Mouse (Mus musculus) forebrain, embryonic 14.5 days (tissue): ENCODE results near the gene Car3. TPM values are rescaled to one million over a fixed set of nuclear protein-coding genes. Genes with fewer than 3 reads are reported as not detected.
A peak's percentile ranks its signal among the peaks of the same experiment; 100 is the strongest.

Experiments
- ATAC-seq: fragments of 200-750 bp; cut with Nextera tagmentation; 2 replicates; pipeline ENCODE4 v1.8.0; 2017; ENCODE audit warnings: mild to moderate bottlenecking, moderate library complexity
- DNase-seq: peaks from one replicate; pipeline ENCODE4 v3.0.0-alpha.2; 2015; ENCODE audit warnings: low spot score
- H3K27ac ChIP-seq: fragments of 300-500 bp; sonication (generic); 2 replicates; pipeline ENCODE4 v1.5.1; 2014; ENCODE audit warnings: low read depth, mild to moderate bottlenecking, control low read depth, low read length, moderate library complexity
- H3K27me3 ChIP-seq: fragments of 300-500 bp; sonication (generic); replicated peaks from 2 replicates; pipeline ENCODE4 v1.6.1; 2014; ENCODE audit warnings: low read length, control low read depth, mixed read lengths; ENCODE audit not compliant: control insufficient read depth, insufficient read depth
- H3K36me3 ChIP-seq: fragments of 300-500 bp; sonication (generic); 2 replicates; pipeline ENCODE4 v1.6.1; 2014; ENCODE audit warnings: low read length, control low read depth; ENCODE audit not compliant: control insufficient read depth, insufficient read depth
- H3K4me1 ChIP-seq: fragments of 300-500 bp; sonication (generic); 2 replicates; pipeline ENCODE4 v1.6.1; 2014; ENCODE audit warnings: antibody characterized with exemption, low read length, control low read depth; ENCODE audit not compliant: control insufficient read depth, insufficient read depth
- H3K4me2 ChIP-seq: fragments of 300-500 bp; sonication (generic); 2 replicates; pipeline ENCODE4 v1.6.1; 2014; ENCODE audit warnings: mild to moderate bottlenecking, control low read depth, low read length
- H3K4me3 ChIP-seq: fragments of 300-500 bp; sonication (generic); 2 replicates; pipeline ENCODE4 v1.5.1; 2014; ENCODE audit warnings: low read depth, low read length, control low read depth
- H3K9ac ChIP-seq: fragments of 300-500 bp; sonication (generic); 2 replicates; pipeline ENCODE4 v1.6.1; 2014; ENCODE audit warnings: mild to moderate bottlenecking, low read length, control low read depth, moderate library complexity
- H3K9me3 ChIP-seq: fragments of 300-500 bp; sonication (generic); replicated peaks from 2 replicates; pipeline ENCODE4 v1.6.1; 2016; ENCODE audit warnings: low read length, control low read depth, mixed read lengths; ENCODE audit not compliant: control insufficient read depth
- WGBS: fragments of 180-500 bp; shearing (Covaris S2); extraction: QIAGEN DNeasy Blood & Tissue Kit; methylation state at CpG from one replicate; pipeline ENCODE4 v1.1.7; 2014; 5-methylcytosine and 5-hydroxymethylcytosine counted together
- polyA plus RNA-seq: library from polyadenylated mRNA; unstranded; fragments of >200 nt; fragmentation: Nextera tagmentation; extraction: Ambion mirVana; gene quantifications from 2 replicates; pipeline ENCODE4 v1.2.1, GENCODE M21; 2014

Gene Car3
- polyA plus RNA-seq, 1 experiment from 2014 or later, result 1.1 TPM

DNA sequence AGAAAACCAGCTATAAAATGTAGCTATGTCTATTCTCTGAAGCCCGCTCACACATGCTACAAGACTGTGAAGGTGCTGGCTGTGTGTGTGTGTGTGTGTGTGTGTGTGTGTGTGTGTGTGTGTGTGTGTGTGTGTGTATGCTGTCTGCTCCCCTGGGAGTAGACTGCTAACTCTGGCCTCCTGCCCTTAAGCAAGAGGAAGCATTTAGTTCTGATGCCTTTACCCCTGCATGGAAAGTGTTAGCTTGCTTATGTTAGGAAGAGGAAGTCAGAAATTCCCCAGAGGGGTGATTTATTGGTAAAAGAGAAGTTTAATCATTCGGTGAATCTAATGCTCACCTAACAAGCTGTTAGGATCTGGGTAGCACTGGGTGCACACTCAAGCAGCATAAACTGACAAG, 17.0 kb downstream of the Car3 start:
- H3K4me3 ChIP-seq, result no peak overlapping the region
- no peaks in the 10 kb centered on the region for H3K27me3 ChIP-seq
- no peak overlapping the region for H3K27ac ChIP-seq
- no peaks in the 10 kb centered on the region for H3K4me1 ChIP-seq
- H3K36me3 ChIP-seq, result no peaks in the 10 kb centered on the region
- H3K4me2 ChIP-seq, result no peak overlapping the region
- H3K9ac ChIP-seq, result no peak overlapping the region
- no peak for DNase-seq
- WGBS, result 88% methylated on average over 2 of the region's 2 CpGs
- H3K9me3 ChIP-seq, result no peaks in the 10 kb centered on the region
- no peak for ATAC-seq

DNA sequence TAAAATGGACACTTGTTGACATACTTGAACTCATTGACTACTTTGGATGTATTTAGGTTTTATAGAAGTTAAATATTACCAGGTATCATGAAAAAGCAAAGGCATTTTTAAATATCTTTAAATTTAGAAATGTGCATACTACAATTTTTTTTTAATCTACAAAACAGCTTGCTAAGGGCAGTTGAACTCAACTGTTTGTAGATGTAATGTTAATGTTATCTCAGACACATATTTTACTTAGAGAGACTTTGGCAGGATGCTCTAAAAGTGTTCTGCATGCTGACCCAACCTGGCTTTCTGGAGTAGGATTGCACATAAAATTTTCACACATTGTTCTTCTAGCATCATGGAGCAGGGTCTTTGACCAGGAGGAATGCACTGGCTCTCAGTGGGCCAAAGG, 18.7 kb downstream of the Car3 start:
- ATAC-seq, result no peak
- Histone ChIP-seq H3K4me1 (no peaks in the 10 kb centered on the region), H3K4me2 (no peak overlapping the region), H3K4me3 (no peak overlapping the region), H3K9me3 (no peaks in the 10 kb centered on the region), H3K27me3 (0 out of 2 replicates have a peak, but pooled peaks cover 1% of the 10 kb centered on the region), H3K36me3 (no peaks in the 10 kb centered on the region), H3K27ac (no peak overlapping the region), H3K9ac (no peak overlapping the region)
- no peak for DNase-seq

DNA sequence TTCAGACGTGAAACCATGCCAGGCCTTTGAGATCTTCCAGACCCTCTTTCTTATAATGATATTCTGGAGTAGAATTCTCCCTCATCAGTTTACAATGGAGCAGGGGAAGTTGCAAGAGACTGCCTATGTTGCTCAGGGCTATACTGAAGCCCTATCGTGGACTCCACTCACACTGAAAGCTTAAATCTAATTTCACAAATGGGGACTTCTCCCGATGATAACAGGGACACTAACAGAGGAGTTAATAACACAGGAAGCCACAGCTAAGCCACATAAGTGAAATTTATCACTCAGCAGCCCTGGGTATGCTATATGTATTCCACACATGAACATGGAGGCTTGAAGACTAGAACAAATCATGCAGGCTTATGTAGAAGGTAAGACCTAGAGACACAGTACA, 19.4 kb downstream of the Car3 start:
- no peak overlapping the region for H3K27ac ChIP-seq
- DNase-seq, result no peak
- H3K4me3 ChIP-seq, result no peak overlapping the region
- no peak for ATAC-seq
- 72% methylated on average over 3 of the region's 3 CpGs for whole genome bisulfite sequencing
- no peaks in the 10 kb centered on the region for H3K9me3 ChIP-seq
- no peaks in the 10 kb centered on the region for H3K36me3 ChIP-seq
- H3K9ac ChIP-seq, result no peak overlapping the region
- no peak overlapping the region for H3K4me2 ChIP-seq
- no peaks in the 10 kb centered on the region for H3K4me1 ChIP-seq
- 0 out of 2 replicates have a peak, but pooled peaks cover 4% of the 10 kb centered on the region for H3K27me3 ChIP-seq

DNA sequence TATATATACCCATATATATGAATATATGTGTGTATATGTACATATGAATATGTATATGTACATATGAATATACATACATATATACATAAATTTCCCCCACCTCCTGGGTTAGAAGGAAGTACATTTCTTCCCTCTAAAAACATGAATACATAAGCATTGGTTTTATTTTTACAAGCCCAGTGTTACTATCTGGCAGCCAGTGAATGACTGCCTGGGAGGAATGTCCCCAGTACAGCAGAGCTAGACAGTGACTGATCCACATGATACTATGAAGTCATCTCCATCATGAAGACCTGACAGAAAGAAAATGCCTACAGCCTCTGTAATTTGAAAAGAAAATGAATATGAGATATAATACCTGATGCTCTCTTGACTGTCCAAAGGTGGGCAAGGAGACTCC, 21.5 kb downstream of the Car3 start:
- Histone ChIP-seq H3K4me1 (no peaks in the 10 kb centered on the region), H3K4me2 (no peak overlapping the region), H3K4me3 (no peak overlapping the region), H3K27me3 (0 out of 2 replicates have a peak, but pooled peaks cover 4% of the 10 kb centered on the region), H3K9me3 (no peaks in the 10 kb centered on the region), H3K27ac (no peak overlapping the region), H3K36me3 (no peaks in the 10 kb centered on the region), H3K9ac (no peak overlapping the region)
- ATAC-seq (no peak), DNase-seq (no peak)

DNA sequence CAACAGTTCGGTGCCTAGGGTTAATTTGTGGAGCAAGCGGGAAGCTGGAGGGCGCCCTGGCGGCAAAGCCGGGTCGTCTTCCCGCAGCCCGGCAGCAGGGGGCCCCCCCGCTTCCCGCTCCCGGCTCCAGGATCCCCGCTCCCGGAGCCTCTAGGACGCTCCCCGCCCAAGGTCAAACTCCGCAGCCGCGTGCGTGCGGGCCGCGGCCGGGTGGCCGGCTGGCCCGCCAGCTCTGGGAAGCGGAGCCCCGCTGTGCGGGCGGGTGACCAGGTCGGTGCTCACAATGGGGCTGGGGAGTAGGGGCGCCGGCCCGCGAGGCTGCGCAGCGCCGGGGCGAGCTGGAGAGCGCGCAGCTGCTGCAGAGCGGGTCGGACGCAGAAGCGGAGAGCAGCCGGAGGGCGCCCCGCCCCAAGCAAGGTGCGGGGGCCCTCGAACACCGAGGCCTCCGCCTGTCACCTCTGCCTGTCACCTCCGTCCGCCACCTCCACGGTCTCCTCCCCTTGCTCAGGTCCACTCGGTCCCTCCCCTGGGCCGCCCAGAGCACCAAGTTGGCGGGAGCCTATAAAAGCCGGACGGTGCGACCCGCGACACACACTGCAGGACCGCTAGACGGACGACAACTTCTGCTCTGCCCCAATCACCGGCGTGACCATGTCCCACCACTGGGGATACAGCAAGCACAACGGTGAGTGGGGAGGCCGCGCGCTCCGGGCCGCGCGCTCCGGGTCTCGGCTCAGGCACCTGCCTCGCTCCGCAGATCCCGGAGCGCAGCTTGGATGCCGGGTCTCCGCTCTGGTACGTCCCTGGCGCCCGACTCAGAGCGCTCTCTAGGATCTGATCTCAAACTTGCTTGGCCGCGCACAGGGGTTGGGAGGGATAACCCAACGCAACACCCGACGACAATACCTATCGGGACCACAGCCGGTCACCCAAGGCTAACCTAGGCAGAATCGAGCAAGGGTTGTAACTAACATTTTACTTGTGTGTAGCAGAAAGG, 23.1 kb downstream of the Car3 start, which contains the start of gene Car2:
Gene Car2 (plus strand): TSS at position 172 of the 997 bp plus-strand sequence.
- no peaks in the 10 kb centered on the region for H3K9me3 ChIP-seq
- under 1% methylated on average over 88 of the region's 95 CpGs for WGBS
- peak; percentile 70 for DNase-seq
- peak within 1 kb of the TSS; percentile 52; the same call in 1 of the 2 replicates for H3K27ac ChIP-seq
- peak within 1 kb of the TSS; percentile 79 for H3K9ac ChIP-seq
- H3K36me3 ChIP-seq, result no peaks in the 10 kb centered on the region
- peak; percentile 89 for ATAC-seq
- peak within 1 kb of the TSS; percentile 87 for H3K4me2 ChIP-seq
- 0 out of 2 replicates have a peak, but pooled peaks cover 4% of the 10 kb centered on the region for H3K27me3 ChIP-seq
- no peaks in the 10 kb centered on the region for H3K4me1 ChIP-seq
- peak within 1 kb of the TSS; percentile 74 for H3K4me3 ChIP-seq

DNA sequence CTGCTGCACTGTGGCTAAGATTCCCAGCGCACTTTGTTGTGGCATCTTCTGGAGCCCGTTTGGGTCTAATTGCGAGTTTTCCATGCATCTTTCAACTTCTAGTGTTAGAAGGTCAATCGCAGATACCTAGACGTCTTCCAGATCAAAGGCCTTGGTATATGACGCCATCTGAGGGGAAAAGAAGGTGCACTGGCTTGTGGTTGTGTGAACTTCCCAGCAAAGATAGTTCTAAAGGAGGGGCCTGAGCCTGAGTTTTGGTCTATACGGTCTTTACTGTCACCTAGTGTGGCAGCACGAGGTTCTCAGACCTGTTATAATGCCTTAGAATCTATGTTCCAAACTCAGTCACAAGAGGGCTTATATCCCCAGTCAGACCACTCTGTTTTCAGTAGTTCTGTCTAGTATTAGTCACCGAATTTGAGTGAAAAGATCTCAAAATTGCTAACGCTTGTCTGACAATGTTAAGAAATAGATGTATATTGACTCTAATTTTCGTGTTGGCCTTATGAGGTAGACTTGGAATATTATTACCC, 23.9 kb downstream of the Car3 start:
- H3K4me2 ChIP-seq, result peak overlapping the region; percentile 87
- ATAC-seq, result no peak
- H3K9me3 ChIP-seq, result no peaks in the 10 kb centered on the region
- peak overlapping the region; percentile 74 for H3K4me3 ChIP-seq
- peak overlapping the region; percentile 79; the same call in 1 of the 2 replicates for H3K9ac ChIP-seq
- DNase-seq, result no peak
- H3K4me1 ChIP-seq, result no peaks in the 10 kb centered on the region
- H3K27me3 ChIP-seq, result 0 out of 2 replicates have a peak, but pooled peaks cover 4% of the 10 kb centered on the region
- 32% methylated on average over 11 of the region's 11 CpGs for WGBS
- H3K27ac ChIP-seq, result no peak overlapping the region
- no peaks in the 10 kb centered on the region for H3K36me3 ChIP-seq

DNA sequence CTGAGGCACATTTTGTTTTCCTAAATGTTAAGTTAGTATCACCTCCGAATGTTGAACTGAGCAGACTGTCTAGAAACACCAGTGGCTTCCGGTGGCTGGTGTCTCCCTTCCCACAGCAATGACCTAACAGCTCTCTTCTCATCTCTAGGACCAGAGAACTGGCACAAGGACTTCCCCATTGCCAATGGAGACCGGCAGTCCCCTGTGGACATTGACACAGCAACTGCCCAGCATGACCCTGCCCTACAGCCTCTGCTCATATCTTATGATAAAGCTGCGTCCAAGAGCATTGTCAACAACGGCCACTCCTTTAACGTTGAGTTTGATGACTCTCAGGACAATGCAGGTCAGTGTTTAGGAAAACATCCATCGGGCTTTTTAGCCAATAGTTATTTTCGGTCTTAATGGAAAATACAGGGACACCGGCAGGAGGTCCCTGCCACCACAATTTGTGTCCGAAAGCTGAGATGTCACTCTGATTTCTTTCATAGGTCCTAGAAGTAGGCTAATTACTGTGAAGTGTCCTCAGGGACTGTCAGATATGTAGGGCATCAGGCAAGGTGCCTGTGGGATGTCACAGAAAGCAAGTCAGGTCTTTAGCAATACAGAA, 24.5 kb downstream of the Car3 start:
- Histone ChIP-seq H3K27me3 (0 out of 2 replicates have a peak, but pooled peaks cover 4% of the 10 kb centered on the region), H3K4me1 (no peaks in the 10 kb centered on the region), H3K36me3 (no peaks in the 10 kb centered on the region), H3K9me3 (no peaks in the 10 kb centered on the region), H3K27ac (no peak overlapping the region), H3K4me2 (no peak overlapping the region), H3K9ac (no peak overlapping the region), H3K4me3 (no peak overlapping the region)
- no peak for DNase-seq
- ATAC-seq, result no peak
- WGBS, result 64% methylated on average over 10 of the region's 10 CpGs

DNA sequence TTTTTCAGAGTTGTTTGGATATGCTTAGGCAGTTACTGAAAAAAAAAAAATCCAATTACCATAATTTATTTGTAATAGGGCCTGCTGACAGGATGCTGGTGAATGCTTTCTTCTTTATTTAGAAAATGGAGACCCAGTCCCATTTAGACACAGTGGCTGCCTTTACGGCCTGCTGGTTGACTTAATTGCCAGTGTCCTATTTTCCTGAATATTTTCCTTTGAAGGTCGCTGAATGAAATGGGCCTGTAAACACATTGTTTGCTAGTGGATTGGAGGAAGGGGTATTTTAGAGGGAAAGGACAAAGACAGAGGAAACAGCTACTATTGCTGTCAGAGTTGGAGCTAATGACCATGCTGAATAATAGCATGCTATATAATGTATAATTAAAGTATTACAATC, 25.2 kb downstream of the Car3 start:
- H3K4me2 ChIP-seq, result no peak overlapping the region
- H3K9ac ChIP-seq, result no peak overlapping the region
- H3K9me3 ChIP-seq, result no peaks in the 10 kb centered on the region
- ATAC-seq (no peak), DNase-seq (peak; percentile 47)
- no peak overlapping the region for H3K27ac ChIP-seq
- no peaks in the 10 kb centered on the region for H3K4me1 ChIP-seq
- H3K27me3 ChIP-seq, result 0 out of 2 replicates have a peak, but pooled peaks cover 4% of the 10 kb centered on the region
- H3K4me3 ChIP-seq, result no peak overlapping the region
- 14% methylated on average over 2 of the region's 2 CpGs for WGBS
- H3K36me3 ChIP-seq, result no peaks in the 10 kb centered on the region
